Mouse (Mus musculus) midbrain, postnatal 0 days (tissue): ENCODE data around the gene Col4a4. TPM values are rescaled to one million over a fixed set of nuclear protein-coding genes. Genes with fewer than 3 reads are reported as not detected.

Source experiments
- ATAC-seq: fragments of 200-750 bp; cut with Nextera tagmentation; 2 replicates; pipeline ENCODE4 v1.8.0; 2017; ENCODE audit warnings: moderate number of reproducible peaks, mild to moderate bottlenecking, moderate TSS enrichment, moderate library complexity; ENCODE audit not compliant: low FRiP score
- DNase-seq: peaks from one replicate; pipeline ENCODE4 v3.0.0-alpha.2; 2015; ENCODE audit warnings: low spot score
- H3K27ac ChIP-seq: fragments of 300-500 bp; sonication (generic); 2 replicates; pipeline ENCODE4 v1.5.1; 2014; ENCODE audit warnings: low read depth, mild to moderate bottlenecking, low read length, mixed read lengths
- H3K27me3 ChIP-seq: fragments of 300-500 bp; sonication (generic); 2 replicates; pipeline ENCODE4 v1.6.1; 2014; ENCODE audit warnings: low read length, control low read depth, mixed read lengths; ENCODE audit not compliant: insufficient read depth
- H3K36me3 ChIP-seq: fragments of 300-500 bp; sonication (generic); 2 replicates; pipeline ENCODE4 v1.6.1; 2014; ENCODE audit warnings: low read length, control low read depth, mixed read lengths; ENCODE audit not compliant: insufficient read depth
- H3K4me1 ChIP-seq: fragments of 300-500 bp; sonication (generic); 2 replicates; pipeline ENCODE4 v1.6.1; 2014; ENCODE audit warnings: mild to moderate bottlenecking, control low read depth, antibody characterized with exemption, low read length, mixed read lengths; ENCODE audit not compliant: insufficient read depth
- H3K4me2 ChIP-seq: fragments of 300-500 bp; sonication (generic); 2 replicates; pipeline ENCODE4 v1.6.1; 2014; ENCODE audit warnings: low read depth, mild to moderate bottlenecking, low read length, mixed read lengths; ENCODE audit not compliant: poor library complexity, severe bottlenecking
- H3K4me3 ChIP-seq: fragments of 300-500 bp; sonication (generic); 2 replicates; pipeline ENCODE4 v1.5.1; 2014; ENCODE audit warnings: low read depth, mild to moderate bottlenecking, low read length, moderate library complexity
- H3K9ac ChIP-seq: fragments of 300-500 bp; sonication (generic); replicated peaks from 2 replicates; pipeline ENCODE4 v1.6.1; 2014; ENCODE audit warnings: mild to moderate bottlenecking, low read length, moderate library complexity, mixed read lengths; ENCODE audit not compliant: poor library complexity, severe bottlenecking
- H3K9me3 ChIP-seq: fragments of 300-500 bp; sonication (generic); 2 replicates; pipeline ENCODE4 v1.6.1; 2016; ENCODE audit warnings: low read length, control low read depth
- CTCF ChIP-seq: IDR thresholded peaks from 2 replicates; pipeline ENCODE4 v1.5.1; 2016; ENCODE audit warnings: antibody characterized with exemption, mild to moderate bottlenecking
- WGBS: fragments of 180-500 bp; shearing (Covaris S2); extraction: QIAGEN DNeasy Blood & Tissue Kit; methylation state at CpG from one replicate; pipeline ENCODE4 v1.1.7; 2014; 5-methylcytosine and 5-hydroxymethylcytosine counted together
- polyA plus RNA-seq: library from polyadenylated mRNA; unstranded; fragments of >200 nt; fragmentation: Nextera tagmentation; extraction: Ambion mirVana; gene quantifications from 2 replicates; pipeline ENCODE4 v1.2.1, GENCODE M21; 2015
- total RNA-seq: library from RNA; depleted of rRNA; stranded (reverse); fragments of >200 nt; gene quantifications from 2 replicates; pipeline ENCODE4 v1.2.3, GENCODE M21; 2014

The Col4a4 gene
- total and polyA plus RNA-seq, 2 experiments from 2014 or later: 0.16 to 0.44 TPM

- no peak for DNase-seq
- H3K36me3 ChIP-seq: no peaks in the 10 kb centered on the region
- WGBS: 73% methylated on average over 6 of the region's 6 CpGs
Observed at GRCm38 (mm10) chr1:82596864-82597596, 10.4 kb upstream of the Col4a4 start.

GRCm38 (mm10) chr1:82590266-82590665 lies 3.6 kb upstream of the Col4a4 start:
- no peak overlapping the region for H3K27ac ChIP-seq
- ATAC-seq (no peak), DNase-seq (no peak)
- no peak overlapping the region for H3K4me2 ChIP-seq
- H3K27me3 ChIP-seq: 0 out of 2 replicates have a peak, but pooled peaks cover 3% of the 10 kb centered on the region
- H3K9me3 ChIP-seq: no peaks in the 10 kb centered on the region
- no peaks in the 10 kb centered on the region for H3K36me3 ChIP-seq
- H3K9ac ChIP-seq: no peak overlapping the region
- no peak overlapping the region for H3K4me3 ChIP-seq
- 80% methylated on average over 4 of the region's 4 CpGs for WGBS
- TF ChIP-seq CTCF: no peak
- H3K4me1 ChIP-seq: no peaks in the 10 kb centered on the region; the same call in 1 of the 2 replicates

More at GRCm38 (mm10) chr1:82596864-82597596, 10.4 kb upstream of the Col4a4 start:
- Histone ChIP-seq H3K27me3 (no peaks in the 10 kb centered on the region), H3K4me1 (no peaks in the 10 kb centered on the region), H3K27ac (no peak overlapping the region), H3K9me3 (no peaks in the 10 kb centered on the region), H3K4me2 (no peak overlapping the region), H3K9ac (no peak overlapping the region), H3K4me3 (no peak overlapping the region)
- TF ChIP-seq CTCF: no peak
- ATAC-seq: no peak

- no peak overlapping the region for H3K27ac ChIP-seq
- DNase-seq (no peak), ATAC-seq (no peak)
- H3K4me1 ChIP-seq: no peaks in the 10 kb centered on the region; the same call in 1 of the 2 replicates
- H3K9me3 ChIP-seq: no peaks in the 10 kb centered on the region
- H3K4me2 ChIP-seq: no peak overlapping the region
- H3K27me3 ChIP-seq: 0 out of 2 replicates have a peak, but pooled peaks cover 3% of the 10 kb centered on the region
- TF ChIP-seq CTCF: no peak
- WGBS: 72% methylated on average over 7 of the region's 7 CpGs
- no peak overlapping the region for H3K4me3 ChIP-seq
- no peak overlapping the region for H3K9ac ChIP-seq
- H3K36me3 ChIP-seq: no peaks in the 10 kb centered on the region
Observed at GRCm38 (mm10) chr1:82585981-82586380, 668 bp downstream of the Col4a4 start.

- no peak overlapping the region for H3K27ac ChIP-seq
- no peak for DNase-seq
- H3K27me3 ChIP-seq: no peaks in the 10 kb centered on the region
- no peaks in the 10 kb centered on the region for H3K4me1 ChIP-seq
- 77% methylated on average over 4 of the region's 4 CpGs for WGBS
- H3K9ac ChIP-seq: no peak overlapping the region
- H3K36me3 ChIP-seq: no peaks in the 10 kb centered on the region
- H3K4me2 ChIP-seq: no peak overlapping the region
- no peak for ATAC-seq
- TF ChIP-seq CTCF: no peak
- H3K9me3 ChIP-seq: no peaks in the 10 kb centered on the region
- no peak overlapping the region for H3K4me3 ChIP-seq
Observed at GRCm38 (mm10) chr1:82578320-82578719, 8.3 kb downstream of the Col4a4 start.

- 90% methylated on average over 3 of the region's 3 CpGs for WGBS
- Histone ChIP-seq H3K9me3 (no peaks in the 10 kb centered on the region), H3K4me1 (no peaks in the 10 kb centered on the region), H3K27ac (no peak overlapping the region), H3K27me3 (no peaks in the 10 kb centered on the region), H3K4me3 (no peak overlapping the region), H3K4me2 (no peak overlapping the region), H3K36me3 (no peaks in the 10 kb centered on the region), H3K9ac (no peak overlapping the region)
- no peak for TF ChIP-seq CTCF
- no peak for ATAC-seq
- no peak for DNase-seq
Observed at GRCm38 (mm10) chr1:82577915-82578314, 8.7 kb downstream of the Col4a4 start.

- ATAC-seq (no peak), DNase-seq (no peak)
- Histone ChIP-seq H3K4me2 (no peak overlapping the region), H3K9me3 (no peaks in the 10 kb centered on the region), H3K9ac (no peak overlapping the region), H3K4me3 (no peak overlapping the region), H3K27me3 (no peaks in the 10 kb centered on the region), H3K27ac (no peak overlapping the region), H3K4me1 (no peaks in the 10 kb centered on the region), H3K36me3 (no peaks in the 10 kb centered on the region)
- WGBS: 93% methylated on average over 10 of the region's 10 CpGs
- no peak for TF ChIP-seq CTCF
Observed at GRCm38 (mm10) chr1:82577339-82577738, 9.3 kb downstream of the Col4a4 start.
